Mouse (Mus musculus) embryonic facial prominence, embryonic 11.5 days (tissue): ENCODE data around the gene Grm4. TPM values are rescaled to one million over a fixed set of nuclear protein-coding genes. Genes with fewer than 3 reads are reported as not detected.

Source experiments
- ATAC-seq: fragments of 200-750 bp; cut with Nextera tagmentation; replicated peaks from 2 replicates; pipeline ENCODE4 v1.8.0; 2017; ENCODE audit warnings: low read depth; ENCODE audit not compliant: insufficient number of reproducible peaks, low FRiP score, low TSS enrichment
- DNase-seq: peaks from one replicate; pipeline ENCODE4 v3.0.0-alpha.2; 2015; ENCODE audit warnings: low spot score
- H3K27ac ChIP-seq: fragments of 300-500 bp; sonication (generic); replicated peaks from 2 replicates; pipeline ENCODE4 v1.5.1; 2014; ENCODE audit warnings: mild to moderate bottlenecking, low read depth, low read length, control low read depth
- H3K27me3 ChIP-seq: fragments of 300-500 bp; sonication (generic); 2 replicates; pipeline ENCODE4 v1.6.1; 2014; ENCODE audit warnings: mild to moderate bottlenecking, low read length, moderate library complexity, mixed read lengths; ENCODE audit not compliant: control insufficient read depth, insufficient read depth
- H3K36me3 ChIP-seq: fragments of 300-500 bp; sonication (generic); replicated peaks from 2 replicates; pipeline ENCODE4 v1.6.1; 2014; ENCODE audit warnings: low read depth, mild to moderate bottlenecking, low read length, moderate library complexity, mixed read lengths; ENCODE audit not compliant: control insufficient read depth, insufficient read depth
- H3K4me1 ChIP-seq: fragments of 300-500 bp; sonication (generic); 2 replicates; pipeline ENCODE4 v1.6.1; 2014; ENCODE audit warnings: low read length, mixed read lengths; ENCODE audit not compliant: control insufficient read depth, insufficient read depth
- H3K4me2 ChIP-seq: fragments of 300-500 bp; sonication (generic); 2 replicates; pipeline ENCODE4 v1.6.1; 2014; ENCODE audit warnings: low read depth, mild to moderate bottlenecking, control low read depth, low read length, moderate library complexity
- H3K4me3 ChIP-seq: fragments of 300-500 bp; sonication (generic); 2 replicates; pipeline ENCODE4 v1.5.1; 2014; ENCODE audit warnings: low read depth, low read length, control low read depth
- H3K9ac ChIP-seq: fragments of 300-500 bp; sonication (generic); replicated peaks from 2 replicates; pipeline ENCODE4 v1.6.1; 2014; ENCODE audit warnings: mild to moderate bottlenecking, control low read depth, low read length
- H3K9me3 ChIP-seq: fragments of 300-500 bp; sonication (generic); replicated peaks from 2 replicates; pipeline ENCODE4 v1.6.1; 2016; ENCODE audit warnings: mild to moderate bottlenecking, low read length, inconsistent platforms, mixed read lengths; ENCODE audit not compliant: control insufficient read depth
- WGBS: fragments of 180-500 bp; shearing (Covaris S2); extraction: QIAGEN DNeasy Blood & Tissue Kit; methylation state at CpG from one replicate; pipeline ENCODE4 v1.1.7; 2014; 5-methylcytosine and 5-hydroxymethylcytosine counted together
- polyA plus RNA-seq: library from polyadenylated mRNA; unstranded; fragments of >200 nt; fragmentation: Nextera tagmentation; extraction: Ambion mirVana; gene quantifications from 2 replicates; pipeline ENCODE4 v1.2.1, GENCODE M21; 2014

Grm4 gene
- polyA plus RNA-seq, 1 experiment from 2014 or later, result 0.49 TPM

DNA sequence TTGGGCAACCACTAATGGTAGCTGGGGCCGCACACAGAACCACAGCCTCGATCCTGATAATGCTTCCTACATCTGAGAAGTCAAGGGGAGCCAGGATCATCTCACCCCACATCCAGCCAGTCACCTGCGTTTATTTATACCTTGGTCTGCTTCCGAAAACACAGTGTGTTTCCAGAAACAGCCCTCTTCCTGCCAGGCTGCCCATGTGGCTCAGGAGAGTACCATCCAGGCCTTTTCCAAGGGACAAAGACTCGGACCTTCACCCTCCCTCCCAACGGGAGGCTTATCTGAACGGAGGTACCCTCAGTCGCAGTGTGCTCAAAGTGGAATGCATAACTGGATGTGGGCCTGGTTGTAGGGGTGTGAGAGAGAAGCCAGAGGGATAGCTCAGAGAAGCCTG is 68.2 kb downstream of the Grm4 start:
- H3K9ac ChIP-seq, result no peak overlapping the region
- H3K36me3 ChIP-seq, result no peaks in the 10 kb centered on the region
- no peaks in the 10 kb centered on the region for H3K4me1 ChIP-seq
- H3K4me2 ChIP-seq, result no peak overlapping the region
- H3K4me3 ChIP-seq, result no peak overlapping the region
- no peaks in the 10 kb centered on the region for H3K9me3 ChIP-seq
- H3K27me3 ChIP-seq, result no peaks in the 10 kb centered on the region
- no peak for ATAC-seq
- DNase-seq, result no peak
- WGBS, result 82% methylated on average over 8 of the region's 8 CpGs
- no peak overlapping the region for H3K27ac ChIP-seq

DNA sequence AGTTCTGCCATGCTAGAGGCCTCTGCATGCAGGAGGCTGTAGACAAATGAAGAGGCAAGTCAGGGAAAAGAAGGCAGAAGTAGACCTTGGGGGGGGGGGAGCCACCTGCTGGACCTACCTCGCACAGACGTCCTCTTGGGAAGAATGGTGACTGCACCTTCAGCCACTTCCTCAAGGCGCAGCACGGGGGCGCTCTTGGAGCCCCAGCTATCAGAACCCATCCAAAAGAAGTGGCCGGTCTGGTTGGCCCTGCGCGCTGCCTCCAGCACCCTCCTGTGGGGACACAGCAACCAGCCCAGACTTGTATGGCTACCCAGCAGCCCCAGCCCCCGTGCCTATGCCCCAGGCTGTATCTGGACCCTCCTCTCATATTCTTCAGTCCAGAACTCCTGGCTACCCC is 69.4 kb downstream of the Grm4 start:
- Histone ChIP-seq H3K27me3 (no peaks in the 10 kb centered on the region), H3K4me2 (no peak overlapping the region), H3K4me3 (no peak overlapping the region), H3K4me1 (no peaks in the 10 kb centered on the region), H3K9me3 (no peaks in the 10 kb centered on the region), H3K36me3 (no peaks in the 10 kb centered on the region), H3K27ac (no peak overlapping the region), H3K9ac (no peak overlapping the region)
- ATAC-seq (no peak), DNase-seq (no peak)
- WGBS, result 24% methylated on average over 9 of the region's 9 CpGs

DNA sequence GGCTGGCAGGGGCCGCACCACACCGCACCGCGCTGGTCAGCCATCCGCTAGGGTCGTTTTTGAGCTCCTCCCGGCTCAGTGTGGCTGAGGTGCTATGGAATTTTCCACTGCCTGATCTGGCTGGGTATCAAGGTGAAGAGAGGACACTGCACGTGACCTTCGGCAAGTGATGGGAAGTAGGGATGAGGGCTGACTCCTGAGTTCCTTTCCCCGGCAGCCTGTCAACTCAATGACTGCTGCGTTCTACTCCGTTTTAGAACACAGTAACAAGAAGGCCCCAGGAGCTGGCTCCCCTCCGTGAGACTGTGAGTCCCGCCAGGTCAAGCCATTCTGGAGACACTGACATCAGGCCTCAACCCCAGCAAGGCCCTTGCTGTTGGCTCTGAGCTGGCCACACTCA is 70.0 kb downstream of the Grm4 start:
- DNase-seq (no peak), ATAC-seq (no peak)
- Histone ChIP-seq H3K4me3 (no peak overlapping the region), H3K9me3 (no peaks in the 10 kb centered on the region), H3K27ac (no peak overlapping the region), H3K9ac (no peak overlapping the region), H3K4me1 (no peaks in the 10 kb centered on the region), H3K36me3 (no peaks in the 10 kb centered on the region), H3K4me2 (no peak overlapping the region), H3K27me3 (no peaks in the 10 kb centered on the region)
- WGBS, result 90% methylated on average over 14 of the region's 14 CpGs

DNA sequence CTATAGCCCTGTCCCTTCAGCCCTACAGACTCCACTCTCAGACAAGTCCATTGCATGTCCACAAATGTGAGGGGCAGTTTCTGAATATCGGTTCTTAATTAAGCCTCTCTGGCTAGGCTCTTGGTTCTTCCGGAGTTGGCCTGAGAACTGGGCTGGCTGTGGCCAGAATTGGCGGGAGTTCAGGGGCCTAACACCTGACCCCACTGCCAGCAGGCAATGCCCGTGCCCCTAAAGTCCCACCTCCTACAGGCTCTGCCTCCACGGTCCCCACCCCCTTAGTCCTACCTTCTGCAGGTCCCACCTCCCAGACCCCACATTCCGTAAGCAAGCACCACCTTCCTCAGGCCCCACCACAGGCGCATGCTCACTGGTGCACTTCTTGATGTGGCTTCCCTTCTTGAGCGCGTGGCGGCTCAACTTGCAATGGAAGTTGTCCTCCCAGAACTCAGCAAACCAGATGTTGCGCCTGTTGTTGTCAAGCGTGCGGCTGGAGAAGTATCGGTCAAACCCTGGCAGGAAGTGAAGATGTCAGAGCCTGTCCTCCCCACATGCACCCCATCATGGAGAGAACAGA is 71.4 kb downstream of the Grm4 start:
- no peaks in the 10 kb centered on the region for H3K4me1 ChIP-seq
- WGBS, result 83% methylated on average over 14 of the region's 14 CpGs
- DNase-seq, result no peak
- H3K4me3 ChIP-seq, result no peak overlapping the region
- no peak overlapping the region for H3K9ac ChIP-seq
- H3K27ac ChIP-seq, result no peak overlapping the region
- no peaks in the 10 kb centered on the region for H3K36me3 ChIP-seq
- H3K4me2 ChIP-seq, result no peak overlapping the region
- ATAC-seq, result no peak
- no peaks in the 10 kb centered on the region for H3K27me3 ChIP-seq
- H3K9me3 ChIP-seq, result no peaks in the 10 kb centered on the region

DNA sequence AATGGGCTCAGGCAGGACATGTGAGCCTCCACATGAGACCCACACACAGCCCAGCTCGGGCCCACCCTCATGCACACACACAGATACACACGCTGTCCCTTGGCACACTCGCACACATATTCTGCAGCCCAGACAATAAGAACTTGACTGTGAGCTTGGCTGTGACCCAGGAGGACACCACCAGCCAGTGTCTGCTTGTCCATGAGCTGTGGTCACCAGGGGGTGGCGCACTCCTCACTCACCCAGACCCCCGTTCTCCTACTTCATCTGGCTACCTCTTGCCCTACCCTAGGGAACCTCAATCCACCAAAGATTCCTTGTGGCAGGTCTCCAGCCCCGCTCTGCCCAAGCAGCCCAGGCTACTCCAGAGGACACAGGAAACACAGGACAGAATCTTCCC is 72.5 kb downstream of the Grm4 start:
- ATAC-seq (no peak), DNase-seq (no peak)
- Histone ChIP-seq H3K27ac (no peak overlapping the region), H3K36me3 (no peaks in the 10 kb centered on the region), H3K4me3 (no peak overlapping the region), H3K9ac (no peak overlapping the region), H3K4me1 (no peaks in the 10 kb centered on the region), H3K4me2 (no peak overlapping the region), H3K27me3 (no peaks in the 10 kb centered on the region), H3K9me3 (no peaks in the 10 kb centered on the region)
- 72% methylated on average over 6 of the region's 6 CpGs for WGBS

DNA sequence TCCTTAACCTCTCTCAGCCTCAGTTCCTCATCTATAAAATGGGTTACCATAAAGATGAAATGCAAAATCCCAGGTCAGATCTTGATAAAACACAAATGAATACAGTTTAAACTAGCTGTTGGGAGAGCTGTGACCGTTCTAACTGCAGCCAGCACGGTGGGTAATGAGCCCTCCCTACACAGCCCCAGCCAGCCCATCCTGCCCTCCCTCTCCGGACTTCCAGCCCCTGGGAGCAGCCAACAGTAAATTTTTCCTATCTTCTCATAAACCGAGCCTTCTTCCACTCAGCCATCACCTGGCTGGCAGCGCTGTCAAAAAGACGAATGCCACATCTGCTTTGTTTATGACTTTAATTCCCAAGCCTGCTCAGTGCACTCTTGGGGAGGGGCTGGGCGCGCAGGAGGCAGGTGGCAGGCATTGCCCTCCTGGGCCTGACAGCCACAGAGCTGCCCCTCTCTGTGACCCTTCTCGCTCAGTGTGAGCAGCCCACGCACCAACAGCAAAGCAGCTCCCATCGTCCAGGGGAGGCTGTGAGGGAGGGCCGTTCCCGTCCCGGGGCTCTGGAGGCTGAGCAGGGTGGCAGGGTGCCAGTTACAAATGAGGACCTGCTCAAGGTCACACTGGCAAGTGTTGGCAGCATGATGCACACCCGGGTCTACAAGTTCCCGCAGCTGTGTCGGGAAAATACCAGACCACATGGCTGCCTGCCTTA is 75.7 kb downstream of the Grm4 start:
- Histone ChIP-seq H3K36me3 (no peaks in the 10 kb centered on the region), H3K27ac (no peak overlapping the region), H3K4me2 (no peak overlapping the region), H3K4me1 (no peaks in the 10 kb centered on the region), H3K9me3 (no peaks in the 10 kb centered on the region), H3K4me3 (no peak overlapping the region), H3K27me3 (no peaks in the 10 kb centered on the region), H3K9ac (no peak overlapping the region)
- 69% methylated on average over 17 of the region's 17 CpGs for WGBS
- no peak for DNase-seq
- ATAC-seq, result no peak

DNA sequence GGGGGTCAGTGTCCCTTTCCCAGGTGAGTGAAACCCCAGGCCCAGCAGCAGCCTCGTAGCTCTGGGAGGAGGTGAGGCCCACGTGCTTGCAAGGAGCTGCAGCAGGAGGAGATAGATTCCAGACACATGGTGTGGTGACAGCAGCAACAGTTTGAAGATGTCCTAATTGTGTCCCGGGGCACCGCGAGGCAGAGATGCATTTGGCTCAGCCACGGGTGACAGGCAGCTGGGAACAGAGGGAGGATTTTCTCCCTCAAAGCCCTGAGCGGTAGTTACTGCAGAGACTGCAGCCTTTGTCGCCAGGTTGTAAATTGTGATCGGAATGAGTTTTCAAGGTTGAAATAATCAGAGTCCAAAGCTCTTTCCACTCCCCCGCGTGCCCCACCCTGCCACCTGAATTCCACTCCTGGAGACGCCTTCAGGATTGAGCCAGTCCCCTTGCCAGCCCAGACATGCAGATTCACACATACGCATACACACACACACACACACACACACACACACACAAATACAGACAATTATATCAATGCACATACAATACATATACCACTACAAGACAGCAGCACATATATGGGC is 78.6 kb downstream of the Grm4 start:
- Histone ChIP-seq H3K9ac (no peak overlapping the region), H3K4me1 (no peaks in the 10 kb centered on the region), H3K36me3 (no peaks in the 10 kb centered on the region), H3K4me2 (no peak overlapping the region), H3K27me3 (no peaks in the 10 kb centered on the region), H3K27ac (no peak overlapping the region), H3K4me3 (no peak overlapping the region), H3K9me3 (no peaks in the 10 kb centered on the region)
- 56% methylated on average over 13 of the region's 13 CpGs for WGBS
- DNase-seq (no peak), ATAC-seq (no peak)

DNA sequence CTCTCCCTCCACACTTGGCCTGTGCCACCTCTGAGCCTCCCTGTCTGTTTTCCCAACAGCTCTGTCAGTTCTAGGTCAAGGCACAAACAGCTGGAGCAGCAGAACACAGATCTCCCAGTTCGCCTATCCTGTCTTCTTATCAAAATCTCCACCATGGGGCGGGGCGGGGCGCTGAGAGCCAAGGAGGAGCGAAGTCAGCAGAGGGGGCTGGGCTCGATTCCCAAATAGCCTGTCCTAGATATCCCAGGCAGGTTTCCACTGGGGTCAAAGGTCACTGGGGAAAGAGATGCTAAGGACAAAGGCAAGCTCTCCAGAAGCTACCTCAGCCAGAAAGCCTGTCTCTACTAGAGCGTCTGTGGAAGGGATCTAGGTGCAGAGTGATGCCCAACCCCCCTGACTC is 79.4 kb downstream of the Grm4 start:
- ATAC-seq (no peak), DNase-seq (no peak)
- H3K36me3 ChIP-seq, result no peaks in the 10 kb centered on the region
- H3K27ac ChIP-seq, result no peak overlapping the region
- H3K4me3 ChIP-seq, result no peak overlapping the region
- WGBS, result 62% methylated on average over 7 of the region's 7 CpGs
- no peaks in the 10 kb centered on the region for H3K9me3 ChIP-seq
- H3K4me2 ChIP-seq, result no peak overlapping the region
- H3K9ac ChIP-seq, result no peak overlapping the region
- no peaks in the 10 kb centered on the region for H3K27me3 ChIP-seq
- no peaks in the 10 kb centered on the region for H3K4me1 ChIP-seq
